Mouse (Mus musculus): Measurements from ENCODE around the gene Endou.
"Not testable (repeated sequence)": the region's sequence is repeated elsewhere in the genome, so short reads cannot be mapped to it uniquely, and the experiment has no call there.

The Endou gene

GRCm38 (mm10) chr15:97684118-97684517 lies 47.0 kb downstream of the Endou start:
- DNase-seq (ENCODE audit: low read depth, low spot score): no peak

- DNase-seq (ENCODE audit: low read depth, low spot score): no peak
Observed at GRCm38 (mm10) chr15:97682053-97682452, 49.1 kb downstream of the Endou start.

DNA sequence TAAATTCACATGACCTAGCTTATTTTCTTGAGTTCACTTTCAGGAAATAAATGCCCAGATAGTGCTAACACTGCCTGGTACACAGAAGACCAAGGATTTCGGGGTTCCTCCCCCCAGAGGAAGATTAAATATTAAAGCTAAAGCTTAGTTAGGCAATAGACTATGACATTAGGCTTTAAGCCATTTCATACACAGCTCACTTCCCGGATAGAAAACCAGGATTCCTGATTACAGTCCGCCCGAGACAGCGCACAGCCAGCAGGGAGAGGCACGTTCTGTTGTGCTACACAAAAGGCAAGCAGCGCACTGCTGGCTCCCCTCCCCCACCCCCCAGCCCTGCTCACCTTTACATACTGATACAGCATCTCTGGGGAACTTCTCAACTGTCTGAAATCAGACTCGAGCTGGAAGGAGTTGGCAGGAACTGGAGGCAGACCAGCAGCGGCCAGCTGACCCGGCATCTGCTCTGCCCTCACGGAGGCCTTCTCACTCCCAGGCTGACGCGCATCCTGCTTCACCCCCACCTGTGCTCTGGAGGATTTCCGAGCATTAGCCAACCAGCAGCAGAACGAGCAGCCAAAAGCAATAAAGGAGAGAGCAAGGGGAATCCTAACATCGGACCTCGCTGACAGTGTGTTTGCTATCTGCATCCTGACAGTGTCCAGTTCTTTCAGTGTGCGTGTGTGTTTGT lies 51.0 kb downstream of the Endou start:
- no peak for DNase-seq (ENCODE audit: low read depth, low spot score)

DNA sequence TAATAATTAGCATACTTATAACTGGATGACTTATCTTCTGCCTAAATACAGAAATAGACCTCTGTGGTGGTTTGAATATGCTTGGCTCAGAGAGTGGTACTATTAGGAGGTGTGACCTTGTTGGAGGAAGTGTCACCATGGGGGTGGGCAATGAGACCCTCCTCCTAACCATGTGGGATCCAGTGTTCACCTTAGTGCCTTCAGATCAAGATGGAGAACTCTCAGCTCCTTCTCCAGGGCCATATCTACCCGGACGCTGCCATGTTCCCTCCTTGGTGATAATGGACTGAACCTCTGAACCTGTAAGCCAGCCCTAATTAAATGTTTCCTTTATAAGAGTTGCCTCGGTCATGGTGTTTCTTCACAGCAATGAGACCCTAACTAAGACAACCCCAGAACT lies 53.8 kb downstream of the Endou start:
- no peak for DNase-seq (ENCODE audit: low read depth, low spot score)

GRCm38 (mm10) chr15:97675927-97676326 lies 55.2 kb downstream of the Endou start:
- DNase-seq (ENCODE audit: low read depth, low spot score): no peak

- DNase-seq (ENCODE audit: low read depth, low spot score): no peak
Observed at GRCm38 (mm10) chr15:97674423-97674822, 56.7 kb downstream of the Endou start.

GRCm38 (mm10) chr15:97673256-97674000 lies 57.7 kb downstream of the Endou start:
- DNase-seq (ENCODE audit: low read depth, low spot score): no peak

DNA sequence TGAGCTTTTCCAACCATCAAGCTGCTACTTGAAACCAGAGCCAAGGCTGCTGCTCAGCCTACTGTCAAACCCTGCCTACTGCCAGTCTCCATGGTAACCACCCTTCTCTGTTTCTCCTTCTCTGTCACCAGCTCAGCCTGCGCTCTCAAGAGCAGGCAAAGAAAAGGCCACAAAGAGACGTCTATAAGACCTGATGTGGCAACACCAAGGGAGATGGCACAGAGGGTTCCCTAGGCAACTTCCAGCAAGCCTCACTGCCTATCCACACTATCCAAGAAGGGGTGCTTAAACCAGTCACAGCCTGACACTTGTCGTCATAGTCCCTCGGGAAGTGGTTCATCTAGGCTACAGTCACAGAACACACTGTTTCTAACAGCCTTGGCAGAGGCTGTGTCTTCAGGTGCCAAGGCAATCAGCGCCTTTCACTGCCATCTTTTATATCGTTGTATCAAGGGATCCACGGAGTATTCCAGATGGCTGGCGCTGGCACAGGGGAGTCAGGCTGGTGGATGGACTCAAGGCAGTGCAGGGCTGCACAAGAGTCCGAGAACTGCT lies 58.9 kb downstream of the Endou start:
- peak; percentile 88 for DNase-seq (ENCODE audit: low read depth, low spot score)

DNA sequence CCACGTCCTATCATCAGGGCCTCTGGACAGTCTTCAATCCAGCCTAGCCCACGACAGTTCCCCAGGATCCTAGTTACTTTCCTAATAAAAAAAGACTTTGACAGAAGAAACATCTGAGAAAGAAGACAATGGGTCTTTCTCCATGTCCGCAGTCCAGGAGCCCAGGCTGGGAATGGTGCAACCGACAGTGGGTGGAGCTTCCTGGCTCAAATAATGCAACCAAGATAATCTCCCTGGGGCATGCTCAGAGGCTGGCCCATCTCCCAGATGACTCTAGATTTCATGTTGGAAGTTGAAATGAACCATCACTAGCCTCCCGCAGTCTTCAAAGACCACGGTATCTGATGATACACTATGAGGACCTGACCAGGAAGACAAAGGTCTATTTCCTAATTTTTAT lies 60.6 kb downstream of the Endou start:
- DNase-seq (ENCODE audit: low read depth, low spot score): no peak

DNA sequence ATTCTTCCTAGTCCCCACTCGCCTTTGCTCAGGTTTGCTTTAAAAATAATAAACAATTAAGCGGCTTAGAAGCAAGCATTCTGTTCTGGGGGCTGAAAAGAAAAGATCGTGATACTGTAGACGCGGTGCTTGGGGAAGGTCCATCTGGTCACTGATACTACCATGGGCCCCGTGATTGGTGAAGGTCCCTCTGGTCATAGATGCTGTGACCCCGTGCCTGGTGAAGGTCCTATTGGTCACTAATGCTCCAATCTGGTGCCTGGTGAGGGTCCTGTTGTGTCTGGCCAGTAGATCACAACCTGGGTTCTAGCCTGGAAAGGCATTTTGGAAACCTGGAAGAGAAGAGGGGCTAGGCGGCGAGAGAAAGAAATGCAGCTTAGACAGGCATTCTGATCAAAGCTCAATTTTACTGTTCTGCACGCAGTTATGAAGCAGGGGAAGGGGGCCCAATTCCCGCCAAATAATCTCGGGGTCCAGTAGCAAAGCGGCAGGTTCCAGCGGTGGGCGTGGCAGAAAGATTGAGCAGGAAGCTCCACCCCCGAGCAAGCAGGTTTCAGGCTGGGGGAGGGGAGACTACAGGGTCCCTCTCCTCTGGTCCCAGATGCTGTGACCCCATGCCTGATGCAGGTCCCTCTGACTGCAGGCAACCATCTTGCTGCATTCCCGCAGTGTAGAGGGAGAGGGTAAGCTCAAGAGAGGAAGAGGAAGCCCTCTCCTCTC lies 62.8 kb downstream of the Endou start:
- not testable (repeated sequence) for DNase-seq (ENCODE audit: low read depth, low spot score)

- DNase-seq (ENCODE audit: low read depth, low spot score): peak; percentile 38
Observed at GRCm38 (mm10) chr15:97667437-97667836, 63.7 kb downstream of the Endou start.

DNA sequence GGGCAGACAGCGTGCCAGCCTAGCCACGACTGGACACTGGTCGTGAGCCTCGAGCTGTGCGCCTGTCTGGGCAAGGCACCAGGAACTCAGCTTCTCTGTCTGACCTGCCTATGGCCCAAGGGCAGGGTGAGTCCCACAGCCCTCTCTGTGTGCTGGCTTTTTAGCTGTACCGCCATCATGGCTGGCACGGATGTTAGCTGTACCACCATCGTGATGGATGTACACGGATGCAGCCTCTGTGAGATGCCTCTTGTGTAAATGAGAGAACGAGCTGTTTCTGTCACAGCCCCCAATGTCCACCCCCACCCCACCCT lies 64.7 kb downstream of the Endou start:
- no peak for DNase-seq (ENCODE audit: low read depth, low spot score)

- DNase-seq (ENCODE audit: low read depth, low spot score): no peak
Observed at GRCm38 (mm10) chr15:97665770-97666456, 65.2 kb downstream of the Endou start.

DNA sequence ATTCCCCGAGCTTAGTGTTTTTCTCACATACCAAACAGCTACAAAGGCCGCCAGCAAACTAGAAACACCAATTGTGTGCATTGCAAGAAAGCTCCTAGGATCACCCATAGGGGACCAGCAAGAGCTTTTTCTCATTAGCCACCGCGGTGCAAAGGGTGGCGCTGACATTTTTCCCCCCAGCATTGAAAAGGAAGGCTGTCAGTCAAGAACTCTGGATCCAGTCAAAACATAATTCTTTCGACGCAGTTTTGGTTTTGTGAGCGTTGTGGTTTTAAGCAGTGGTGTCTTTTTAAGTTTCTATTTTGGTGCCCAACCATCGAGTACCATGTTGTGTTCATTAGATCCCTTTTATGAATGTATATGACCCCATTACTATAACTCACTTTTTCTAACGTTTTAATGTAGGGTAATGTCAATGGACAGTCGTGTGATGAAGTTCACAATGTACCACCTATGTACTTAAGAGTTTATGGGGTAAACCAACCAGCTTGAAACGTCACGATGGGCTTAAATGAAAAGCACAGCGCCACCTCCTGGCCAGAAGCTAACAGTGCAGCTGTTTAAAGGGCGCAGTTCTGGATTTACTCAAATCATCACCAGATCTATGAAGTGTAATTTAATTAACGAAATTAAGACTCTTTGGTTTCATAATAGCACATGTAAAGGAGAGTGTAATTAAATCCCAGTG lies 66.0 kb downstream of the Endou start:
- no peak for DNase-seq (ENCODE audit: low read depth, low spot score)

DNA sequence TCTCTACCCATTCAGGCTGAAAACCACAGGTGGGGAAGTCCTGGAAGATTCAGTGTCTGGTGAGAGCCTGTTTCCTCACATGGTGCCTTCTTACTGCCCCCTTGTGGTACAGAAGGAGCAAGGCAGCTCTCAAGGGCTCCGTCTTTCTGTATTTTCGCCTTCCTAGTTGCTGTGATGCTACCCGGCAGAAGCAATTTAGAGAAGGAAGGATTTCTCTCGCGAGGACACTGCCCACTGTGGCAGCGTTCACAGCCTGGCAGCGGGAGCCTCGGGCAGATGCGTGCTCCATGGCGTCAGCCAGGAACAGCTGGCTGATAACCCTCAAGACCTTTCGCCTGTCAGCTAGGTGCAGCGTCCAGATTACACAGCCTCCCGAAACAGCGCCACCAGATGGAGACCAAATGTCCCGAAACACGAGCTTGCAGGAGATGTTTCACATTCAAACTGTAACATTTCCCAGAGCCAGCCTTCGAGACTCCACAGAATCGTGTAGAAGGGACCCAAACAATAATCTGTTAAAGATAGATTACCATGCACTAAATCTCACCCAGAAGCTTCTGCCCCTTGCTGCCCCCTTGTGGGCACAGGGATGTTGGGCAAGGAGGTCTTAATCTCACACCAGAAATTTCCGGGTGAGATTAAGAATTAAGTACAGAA lies 67.3 kb downstream of the Endou start:
- peak; percentile 75 for DNase-seq (ENCODE audit: low read depth, low spot score)
